Mouse (Mus musculus) midbrain, embryonic 14.5 days (tissue): ENCODE results near the gene Snrpa. TPM values are rescaled to one million over a fixed set of nuclear protein-coding genes. Genes with fewer than 3 reads are reported as not detected.
"Not testable (repeated sequence)": the region's sequence is repeated elsewhere in the genome, so short reads cannot be mapped to it uniquely, and the experiment has no call there.

ENCODE experiments used
- ATAC-seq: fragments of 200-750 bp; cut with Nextera tagmentation; 2 replicates; pipeline ENCODE4 v1.8.0; 2017; ENCODE audit warnings: moderate number of reproducible peaks, moderate library complexity; ENCODE audit not compliant: low FRiP score, low TSS enrichment
- DNase-seq: peaks from one replicate; pipeline ENCODE4 v3.0.0-alpha.2; 2015
- H3K27ac ChIP-seq: fragments of 300-500 bp; sonication (generic); replicated peaks from 2 replicates; pipeline ENCODE4 v1.5.1; 2014; ENCODE audit warnings: mild to moderate bottlenecking, low read depth, low read length, moderate library complexity
- H3K27me3 ChIP-seq: fragments of 300-500 bp; sonication (generic); 2 replicates; pipeline ENCODE4 v1.6.1; 2014; ENCODE audit warnings: low read length, control low read depth, mixed read lengths; ENCODE audit not compliant: control insufficient read depth, insufficient read depth
- H3K36me3 ChIP-seq: fragments of 300-500 bp; sonication (generic); 2 replicates; pipeline ENCODE4 v1.6.1; 2014; ENCODE audit warnings: low read length, control low read depth; ENCODE audit not compliant: control insufficient read depth, insufficient read depth
- H3K4me1 ChIP-seq: fragments of 300-500 bp; sonication (generic); 2 replicates; pipeline ENCODE4 v1.6.1; 2014; ENCODE audit warnings: mild to moderate bottlenecking, antibody characterized with exemption, low read length, control low read depth; ENCODE audit not compliant: control insufficient read depth, insufficient read depth
- H3K4me2 ChIP-seq: fragments of 300-500 bp; sonication (generic); 2 replicates; pipeline ENCODE4 v1.6.1; 2014; ENCODE audit warnings: mild to moderate bottlenecking, low read length, moderate library complexity
- H3K4me3 ChIP-seq: fragments of 300-500 bp; sonication (generic); replicated peaks from 2 replicates; pipeline ENCODE4 v1.5.1; 2014; ENCODE audit warnings: low read depth, low read length
- H3K9ac ChIP-seq: fragments of 300-500 bp; sonication (generic); replicated peaks from 2 replicates; pipeline ENCODE4 v1.6.1; 2014; ENCODE audit warnings: mild to moderate bottlenecking, low read length, moderate library complexity
- H3K9me3 ChIP-seq: fragments of 300-500 bp; sonication (generic); 2 replicates; pipeline ENCODE4 v1.6.1; 2016; ENCODE audit warnings: low read length, control low read depth, mixed read lengths; ENCODE audit not compliant: control insufficient read depth
- WGBS: fragments of 180-500 bp; shearing (Covaris S2); extraction: QIAGEN DNeasy Blood & Tissue Kit; methylation state at CpG from one replicate; pipeline ENCODE4 v1.1.7; 2014; 5-methylcytosine and 5-hydroxymethylcytosine counted together
- polyA plus RNA-seq: library from polyadenylated mRNA; unstranded; fragments of >200 nt; fragmentation: Nextera tagmentation; extraction: Ambion mirVana; gene quantifications from 2 replicates; pipeline ENCODE4 v1.2.1, GENCODE M21; 2014

Gene Snrpa
- polyA plus RNA-seq, result 222 and 233 TPM in 2 replicates

DNA sequence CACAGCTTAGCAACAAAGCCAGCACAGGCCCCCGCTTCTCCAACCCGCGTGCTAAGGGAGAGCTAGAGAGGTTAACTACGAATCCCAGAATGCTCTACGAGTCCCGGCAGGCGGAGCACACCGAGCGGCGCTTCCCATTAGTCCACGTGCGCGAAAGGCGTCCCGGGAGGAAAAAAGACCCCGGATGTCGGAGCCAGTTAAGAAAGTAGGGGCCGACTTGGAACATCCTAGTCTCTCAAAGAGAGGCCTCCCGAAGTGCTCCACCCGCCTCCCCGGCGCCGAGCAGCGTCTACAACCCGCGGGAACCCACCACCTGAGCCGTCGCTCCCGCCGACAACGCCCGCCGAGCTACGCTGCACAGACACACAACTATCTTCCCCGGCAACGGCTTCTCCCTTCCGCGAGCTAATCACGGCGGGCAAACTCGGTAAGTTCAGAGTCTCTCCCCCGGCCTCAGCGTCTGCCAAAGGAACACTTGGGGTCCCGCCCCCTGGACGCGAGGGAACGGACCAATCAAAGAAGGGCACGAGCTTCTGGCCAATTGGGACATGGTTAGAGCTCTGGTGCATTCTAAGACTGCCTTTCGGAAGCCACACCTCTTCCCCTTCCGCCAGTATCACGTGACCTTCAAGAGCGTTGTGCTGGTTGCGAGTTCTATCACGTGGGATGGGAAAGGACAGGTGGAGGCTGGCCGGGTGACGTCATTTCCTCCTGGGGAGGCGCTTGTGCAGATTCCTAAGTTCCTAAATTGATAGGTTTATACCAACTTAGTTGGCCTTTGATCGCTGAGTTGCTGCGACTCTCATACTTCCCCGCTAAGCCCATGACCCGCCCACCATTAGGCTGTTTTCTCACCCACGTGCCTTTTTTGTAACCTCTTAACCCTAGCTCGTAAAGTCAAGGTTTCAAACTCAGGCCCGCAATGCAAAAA, at the start of gene Snrpa, which contains the start of gene BC024978:
Snrpa (minus strand) TSS at position 591 of the 931 bp plus-strand sequence.
BC024978 (plus strand) TSS at position 101 of the 931 bp plus-strand sequence.
- Histone ChIP-seq H3K9me3 (no peaks in the 10 kb centered on the region), H3K4me3 (peak within 1 kb of the TSS; percentile 85), H3K36me3 (peaks cover 31% of the 10 kb centered on the region), H3K27ac (peak within 1 kb of the TSS; percentile 94), H3K27me3 (no peaks in the 10 kb centered on the region), H3K4me1 (peaks cover 18% of the 10 kb centered on the region), H3K4me2 (peak within 1 kb of the TSS; percentile 79), H3K9ac (peak within 1 kb of the TSS; percentile 73)
- DNase-seq, result peak; percentile 97
- peak; percentile 98 for ATAC-seq
- under 1% methylated on average over 64 of the region's 64 CpGs for WGBS

DNA sequence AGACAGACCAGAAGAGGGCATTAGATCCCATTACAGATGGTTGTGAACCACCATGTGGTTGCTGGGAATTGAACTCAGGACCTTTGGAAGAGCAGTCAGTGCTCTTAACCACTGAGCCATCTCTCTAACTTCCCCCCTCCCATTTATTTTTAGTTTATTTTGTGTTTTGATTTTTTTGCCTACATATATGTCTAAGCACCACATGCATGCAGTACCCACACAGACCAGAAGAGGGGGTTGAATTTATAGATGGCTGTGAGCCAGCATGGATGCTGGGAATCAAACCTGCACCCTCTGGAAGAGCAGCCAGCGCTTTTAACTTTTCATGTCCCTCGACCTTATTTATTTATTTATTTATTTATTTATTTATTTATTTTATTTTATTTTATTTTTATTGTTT, 48.0 kb upstream of the Snrpa start:
- not testable (repeated sequence) for H3K9me3 ChIP-seq, H3K4me1 ChIP-seq, H3K4me3 ChIP-seq, H3K4me2 ChIP-seq, H3K27me3 ChIP-seq, H3K9ac ChIP-seq, ATAC-seq, H3K27ac ChIP-seq
- H3K36me3 ChIP-seq, result peaks cover 63% of the 10 kb centered on the region
- peak; percentile 28 for DNase-seq
- 80% methylated on average over 2 of the region's 2 CpGs for WGBS

DNA sequence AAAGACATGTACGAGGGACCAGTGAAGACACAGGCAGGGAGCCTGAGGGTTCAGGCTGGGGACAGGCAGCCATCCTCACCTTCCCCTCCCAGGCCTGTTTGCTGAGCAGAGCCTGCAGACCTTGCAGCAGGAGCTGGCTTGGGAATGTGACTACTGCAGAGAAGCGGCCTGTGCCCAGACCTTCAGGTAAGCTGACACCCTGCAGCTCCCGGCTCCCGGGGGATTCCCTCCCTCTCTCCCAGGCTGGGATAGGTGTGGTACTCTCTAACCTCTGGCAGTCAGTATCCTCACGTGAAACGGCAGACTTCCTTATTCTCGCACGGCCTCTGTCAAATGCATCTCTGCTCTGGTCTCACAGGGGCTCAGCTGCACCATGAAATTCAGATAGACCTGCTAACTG, 47.1 kb upstream of the Snrpa start:
- no peak overlapping the region for H3K27ac ChIP-seq
- H3K9ac ChIP-seq, result no peak overlapping the region
- 78% methylated on average over 8 of the region's 8 CpGs for WGBS
- no peak overlapping the region for H3K4me2 ChIP-seq
- H3K9me3 ChIP-seq, result no peaks in the 10 kb centered on the region
- no peaks in the 10 kb centered on the region for H3K27me3 ChIP-seq
- no peaks in the 10 kb centered on the region for H3K4me1 ChIP-seq
- H3K4me3 ChIP-seq, result no peak overlapping the region
- DNase-seq (no peak), ATAC-seq (no peak)
- peaks cover 63% of the 10 kb centered on the region for H3K36me3 ChIP-seq

DNA sequence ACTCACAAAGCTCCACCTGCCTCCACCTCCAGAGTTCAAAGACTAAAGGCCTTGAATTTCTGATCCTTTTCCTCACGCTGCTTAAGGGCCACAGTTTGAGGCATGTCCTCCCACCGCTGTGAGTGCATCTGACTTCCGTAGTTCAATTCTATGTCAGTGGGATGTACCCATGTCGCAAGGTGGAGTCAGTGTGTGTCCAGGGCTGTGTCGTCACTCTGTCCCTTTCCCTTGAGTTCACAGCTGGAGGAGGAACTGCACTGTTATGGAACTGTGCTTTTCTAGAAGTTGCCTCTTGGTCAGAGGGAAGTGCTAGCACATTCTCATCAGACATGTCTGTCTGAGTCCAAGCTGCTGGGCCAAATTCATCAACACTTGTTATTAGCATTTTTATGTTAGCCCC, 42.5 kb upstream of the Snrpa start:
- H3K27ac ChIP-seq, result no peak overlapping the region
- H3K4me3 ChIP-seq, result no peak overlapping the region
- no peak overlapping the region for H3K4me2 ChIP-seq
- H3K4me1 ChIP-seq, result peaks cover 4% of the 10 kb centered on the region
- no peaks in the 10 kb centered on the region for H3K9me3 ChIP-seq
- no peak for ATAC-seq
- H3K27me3 ChIP-seq, result no peaks in the 10 kb centered on the region
- H3K9ac ChIP-seq, result no peak overlapping the region
- H3K36me3 ChIP-seq, result peaks cover 41% of the 10 kb centered on the region
- no peak for DNase-seq
- WGBS, result 92% methylated on average over 5 of the region's 5 CpGs

DNA sequence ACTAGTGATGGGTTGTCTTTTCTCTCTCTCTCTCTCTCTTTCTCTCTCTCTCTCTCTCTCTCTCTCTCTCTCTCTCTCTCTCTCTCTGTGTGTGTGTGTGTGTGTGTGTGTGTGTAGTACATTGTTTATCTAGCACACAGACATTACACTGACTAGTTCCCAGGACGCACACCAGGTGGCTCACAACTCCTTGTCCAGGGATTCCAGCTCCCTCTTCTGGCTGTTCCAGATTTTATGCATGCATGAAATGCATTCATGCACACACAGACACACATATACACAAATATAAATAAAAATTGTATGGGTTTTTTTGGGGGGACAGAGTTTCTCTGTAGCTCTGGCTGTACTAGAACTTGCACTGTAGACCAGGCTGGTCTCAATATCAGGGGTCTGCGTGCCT, 41.5 kb upstream of the Snrpa start:
- no peak for ATAC-seq

DNA sequence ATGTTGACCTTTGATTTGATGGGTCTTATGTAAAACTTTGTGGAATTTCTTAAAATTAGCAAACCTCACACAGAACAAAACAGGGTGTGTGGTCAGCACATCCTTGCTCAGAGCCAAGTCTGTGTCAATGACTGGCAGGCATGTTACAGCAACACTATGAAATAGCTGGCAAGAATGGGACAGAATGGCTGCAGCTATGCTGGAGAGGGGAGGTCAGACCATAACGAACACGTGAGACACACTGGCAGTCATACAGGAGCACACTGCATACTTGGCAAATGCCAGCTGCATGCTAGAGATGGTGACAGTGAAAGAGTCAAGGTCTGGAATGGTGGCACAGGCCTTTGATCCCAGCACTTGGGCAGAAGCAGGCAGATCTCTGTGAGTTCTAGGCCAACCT, 39.7 kb upstream of the Snrpa start:
- H3K27me3 ChIP-seq, result no peaks in the 10 kb centered on the region
- no peak overlapping the region for H3K27ac ChIP-seq
- no peak overlapping the region for H3K4me2 ChIP-seq
- H3K9ac ChIP-seq, result no peak overlapping the region
- no peaks in the 10 kb centered on the region for H3K9me3 ChIP-seq
- ATAC-seq (no peak), DNase-seq (no peak)
- peaks cover 13% of the 10 kb centered on the region for H3K36me3 ChIP-seq
- H3K4me3 ChIP-seq, result no peak overlapping the region
- 90% methylated on average over 2 of the region's 2 CpGs for WGBS
- H3K4me1 ChIP-seq, result peaks cover 8% of the 10 kb centered on the region

More for the DNA sequence above, 41.5 kb upstream of the Snrpa start:
- Histone ChIP-seq H3K36me3 (peaks cover 31% of the 10 kb centered on the region), H3K9ac (no peak overlapping the region), H3K4me3 (no peak overlapping the region), H3K9me3 (no peaks in the 10 kb centered on the region), H3K4me2 (no peak overlapping the region), H3K4me1 (peaks cover 8% of the 10 kb centered on the region), H3K27ac (no peak overlapping the region), H3K27me3 (no peaks in the 10 kb centered on the region)
- WGBS, result 89% methylated on average over 2 of the region's 2 CpGs
- no peak for DNase-seq

DNA sequence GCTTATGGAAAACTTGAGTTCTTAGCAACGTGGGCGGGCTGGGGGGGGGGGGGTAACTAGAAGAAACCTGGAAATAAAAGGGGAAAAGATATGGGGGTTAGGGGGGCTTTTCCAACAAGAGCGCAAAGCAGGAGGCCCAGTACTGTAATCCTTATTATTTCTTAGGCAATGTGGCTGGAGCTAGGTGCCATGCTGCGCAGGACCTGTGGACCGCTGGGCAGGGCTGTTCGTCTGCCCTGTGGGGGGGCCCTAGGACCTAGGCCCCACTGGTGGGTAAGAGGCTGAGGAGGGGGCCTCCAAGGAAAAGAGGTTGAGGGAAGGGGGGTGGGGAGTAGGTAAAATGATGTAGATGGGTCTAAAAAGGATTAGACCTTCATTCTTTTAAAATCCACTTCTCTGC, 37.2 kb upstream of the Snrpa start:
- H3K36me3 ChIP-seq, result no peaks in the 10 kb centered on the region
- ATAC-seq, result peak; percentile 32; the same call in 1 of the 2 replicates
- no peaks in the 10 kb centered on the region for H3K27me3 ChIP-seq
- DNase-seq, result no peak
- WGBS, result 0% methylated on average over 6 of the region's 6 CpGs
- H3K9me3 ChIP-seq, result no peaks in the 10 kb centered on the region
- H3K4me3 ChIP-seq, result peak overlapping the region; percentile 53
- H3K27ac ChIP-seq, result peak overlapping the region; percentile 85
- peaks cover 11% of the 10 kb centered on the region for H3K4me1 ChIP-seq
- H3K9ac ChIP-seq, result peak overlapping the region; percentile 55
- peak overlapping the region; percentile 79 for H3K4me2 ChIP-seq

DNA sequence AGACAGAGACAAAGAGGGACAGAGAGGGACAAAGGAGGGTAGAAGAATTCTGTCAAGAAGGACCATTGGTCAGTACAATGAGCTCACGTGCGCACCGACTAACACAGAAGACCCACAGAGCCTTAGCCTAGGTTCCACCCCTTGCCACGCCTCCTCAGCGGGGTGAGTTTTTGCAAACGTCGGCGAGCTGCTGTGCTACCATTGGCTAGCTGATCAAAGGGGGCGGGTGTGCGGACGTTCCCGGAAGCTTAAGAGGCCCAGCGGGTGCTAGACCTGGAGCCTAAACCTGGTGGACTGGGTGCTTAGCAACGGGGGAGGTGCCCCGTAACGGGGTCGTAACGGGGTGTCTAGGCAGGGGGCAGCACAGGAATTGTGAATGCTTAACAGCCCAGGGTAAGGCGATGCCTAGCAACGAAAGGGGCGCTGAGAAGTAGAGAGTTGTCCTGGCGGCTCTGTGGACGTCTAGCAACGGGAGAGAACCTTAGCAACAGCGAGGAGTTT, 36.8 kb upstream of the Snrpa start, which contains the start of gene Coq8b:
Coq8b (plus strand) TSS at position 243 of the 501 bp plus-strand sequence.
- Histone ChIP-seq H3K9me3 (no peaks in the 10 kb centered on the region), H3K4me2 (peak within 1 kb of the TSS; percentile 79), H3K27ac (peak within 1 kb of the TSS; percentile 85), H3K9ac (peak within 1 kb of the TSS; percentile 55), H3K27me3 (no peaks in the 10 kb centered on the region), H3K4me3 (peak within 1 kb of the TSS; percentile 53), H3K4me1 (peaks cover 11% of the 10 kb centered on the region), H3K36me3 (no peaks in the 10 kb centered on the region)
- WGBS, result under 1% methylated on average over 25 of the region's 25 CpGs
- ATAC-seq, result peak; percentile 92
- DNase-seq, result peak; percentile 97
